Mouse (Mus musculus) megakaryocyte, embryonic 14.5 days (primary cell): ENCODE data around the gene Trim72.

Source experiments
- FLI1 ChIP-seq: IDR thresholded peaks from 2 replicates; pipeline ENCODE4 v1.6.1; 2012; ENCODE audit warnings: low read length, inconsistent platforms, mixed read lengths
- GATA1 ChIP-seq: IDR thresholded peaks from 3 replicates; pipeline ENCODE4 v1.6.1; 2012; ENCODE audit warnings: mixed read lengths, low read length, inconsistent platforms, borderline replicate concordance

- TF ChIP-seq FLI1 (no peak), GATA1 (no peak)
Observed at GRCm38 (mm10) chr7:127991643-127992487, 11.9 kb upstream of the Trim72 start.
